Mouse (Mus musculus): Measurements from ENCODE around the gene Rhox2f. TPM values are rescaled to one million over a fixed set of nuclear protein-coding genes. Genes with fewer than 3 reads are reported as not detected.

Rhox2f gene
- polyA plus RNA-seq (2012), result not detected in 2 replicates

GRCm38 (mm10) chrX:37571105-37571504 is at the start of gene Rhox2f:
Gene Rhox2f (plus strand): TSS chrX:37571405.

GRCm38 (mm10) chrX:37530152-37530551 is 41.1 kb upstream of the Rhox2f start, which contains the start of gene Rhox2e:
Gene Rhox2e (plus strand): TSS chrX:37530452.

GRCm38 (mm10) chrX:37541719-37542118 is 29.5 kb upstream of the Rhox2f start, which contains the start of gene Rhox3e:
Gene Rhox3e (plus strand): TSS chrX:37542019.

GRCm38 (mm10) chrX:37557112-37557511 is 14.1 kb upstream of the Rhox2f start, which contains the start of gene Rhox4e:
Gene Rhox4e (plus strand): TSS chrX:37557412.

GRCm38 (mm10) chrX:37580692-37581091 is 9.5 kb downstream of the Rhox2f start, which contains the start of gene Rhox3f:
Gene Rhox3f (plus strand): TSS chrX:37580992.

GRCm38 (mm10) chrX:37607604-37608003 is 36.4 kb downstream of the Rhox2f start, which contains the start of gene Rhox4f:
Gene Rhox4f (minus strand): TSS chrX:37607704.

Other genes with a start within 250 kb of the Rhox2f start
- gene Rhox3a2, start 191.4 kb upstream of the Rhox2f start, polyA plus RNA-seq (2012), result not detected in 2 replicates
- not detected in 2 replicates for gene Rhox4a2, start 180.6 kb upstream of the Rhox2f start, polyA plus RNA-seq (2012)
- not detected in 2 replicates for gene Rhox2b, start 159.3 kb upstream of the Rhox2f start, polyA plus RNA-seq (2012)
- not detected in 2 replicates for gene Rhox4b, start 138.9 kb upstream of the Rhox2f start, polyA plus RNA-seq (2012)
- gene Rhox2c, start 117.7 kb upstream of the Rhox2f start, polyA plus RNA-seq (2012), result not detected in 2 replicates
- not detected in 2 replicates for gene Rhox3c, start 112.8 kb upstream of the Rhox2f start, polyA plus RNA-seq (2012)
- gene Rhox4c, start 91.1 kb upstream of the Rhox2f start, polyA plus RNA-seq (2012), result not detected in 2 replicates
- not detected in 2 replicates for gene Rhox2d, start 78.0 kb upstream of the Rhox2f start, polyA plus RNA-seq (2012)
- gene Rhox4d, start 57.0 kb upstream of the Rhox2f start, polyA plus RNA-seq (2012), result not detected in 2 replicates
- gene Rhox2e, start 41.0 kb upstream of the Rhox2f start, polyA plus RNA-seq (2012), result not detected in 2 replicates
- gene Rhox3e, start 29.4 kb upstream of the Rhox2f start, polyA plus RNA-seq (2012), result not detected in 2 replicates
- not detected in 2 replicates for gene Rhox4e, start 14.0 kb upstream of the Rhox2f start, polyA plus RNA-seq (2012)
- gene Rhox3f, start 9.6 kb downstream of the Rhox2f start, polyA plus RNA-seq (2012), result not detected in 2 replicates
- not detected in 2 replicates for gene Rhox4f, start 36.3 kb downstream of the Rhox2f start, polyA plus RNA-seq (2012)
- not detected in 2 replicates for gene Rhox3g, start 57.2 kb downstream of the Rhox2f start, polyA plus RNA-seq (2012)
- gene Rhox2g, start 72.1 kb downstream of the Rhox2f start, polyA plus RNA-seq (2012), result not detected in 2 replicates
- not detected in 2 replicates for gene Rhox4g, start 79.9 kb downstream of the Rhox2f start, polyA plus RNA-seq (2012)
- not detected in 2 replicates for gene Rhox3h, start 97.4 kb downstream of the Rhox2f start, polyA plus RNA-seq (2012)
- gene Rhox2h, start 101.9 kb downstream of the Rhox2f start, polyA plus RNA-seq (2012), result not detected in 2 replicates
- not detected in 2 replicates for gene Rhox5, start 233.4 kb downstream of the Rhox2f start, polyA plus RNA-seq (2012)